Mouse (Mus musculus) brain, embryonic 14.5 days (tissue): ENCODE measurements at regions not wholly inside any gene's neighbourhood (a gene's known extent, or its start where the extent isn't known, plus 50 kb on each side); places are given as distances from the start of the nearest gene placed in this dataset.

Source experiments
- CTCF ChIP-seq: fragments of 200-500 bp; IDR thresholded peaks from 2 replicates; pipeline ENCODE4 v1.5.1; 2012; ENCODE audit warnings: inconsistent platforms, mild to moderate bottlenecking, moderate library complexity, borderline replicate concordance; ENCODE audit not compliant: insufficient read depth, insufficient read length; ENCODE audit errors: extremely low read depth
- POLR2A ChIP-seq: fragments of 200-500 bp; IDR thresholded peaks from 2 replicates; pipeline ENCODE4 v1.6.1; 2012; ENCODE audit warnings: mild to moderate bottlenecking, inconsistent platforms, borderline replicate concordance; ENCODE audit not compliant: poor library complexity, insufficient read depth, insufficient read length, severe bottlenecking; ENCODE audit errors: extremely low read depth

GRCm38 (mm10) chr12:119070963-119071362 lies 104.7 kb upstream of the Abcb5 start:
- no peak for TF ChIP-seq CTCF
- no peak for TF ChIP-seq POLR2A
